Mouse (Mus musculus): ENCODE results near the gene 2310007B03Rik. TPM values are rescaled to one million over a fixed set of nuclear protein-coding genes. Genes with fewer than 3 reads are reported as not detected.

The 2310007B03Rik gene
- 0.54 TPM in 1 of 2 replicates, not detected in the other for polyA plus RNA-seq (2015; fragmentation: Nextera tagmentation; extraction: Ambion mirVana)

DNA sequence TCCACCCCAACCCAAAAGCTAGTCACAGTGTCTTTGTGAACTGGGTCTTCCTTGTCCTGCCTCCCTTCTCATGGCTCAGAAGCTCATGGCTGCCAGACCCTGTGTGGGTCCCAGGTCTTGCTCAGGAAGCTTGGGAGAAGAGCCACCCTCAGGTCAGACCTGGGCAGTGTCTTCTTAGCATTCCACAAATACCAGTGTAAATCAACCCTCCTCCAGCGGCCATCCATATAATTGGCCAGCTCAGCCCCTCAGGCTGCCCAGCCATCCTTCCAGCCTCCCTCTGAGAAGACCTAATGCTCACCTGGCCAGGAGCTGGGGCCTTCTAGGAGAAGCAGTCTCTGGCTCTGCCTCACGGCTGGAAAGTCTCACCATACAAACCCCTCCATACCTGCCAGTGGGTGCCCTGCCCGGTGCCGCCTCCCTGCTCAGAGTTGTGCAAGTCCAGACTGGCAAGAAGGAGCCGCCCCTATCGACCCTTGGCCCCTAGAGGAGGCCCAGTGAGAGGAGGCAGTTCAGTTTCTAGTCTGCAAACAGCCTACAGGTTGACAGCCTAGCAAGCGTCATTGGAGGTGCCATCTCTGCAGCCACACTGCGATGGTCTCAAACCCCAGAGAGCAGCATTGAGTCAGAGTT, at the start of gene 2310007B03Rik:
TSS of gene 2310007B03Rik (minus strand) at position 448 of the 633 bp plus-strand sequence.

DNA sequence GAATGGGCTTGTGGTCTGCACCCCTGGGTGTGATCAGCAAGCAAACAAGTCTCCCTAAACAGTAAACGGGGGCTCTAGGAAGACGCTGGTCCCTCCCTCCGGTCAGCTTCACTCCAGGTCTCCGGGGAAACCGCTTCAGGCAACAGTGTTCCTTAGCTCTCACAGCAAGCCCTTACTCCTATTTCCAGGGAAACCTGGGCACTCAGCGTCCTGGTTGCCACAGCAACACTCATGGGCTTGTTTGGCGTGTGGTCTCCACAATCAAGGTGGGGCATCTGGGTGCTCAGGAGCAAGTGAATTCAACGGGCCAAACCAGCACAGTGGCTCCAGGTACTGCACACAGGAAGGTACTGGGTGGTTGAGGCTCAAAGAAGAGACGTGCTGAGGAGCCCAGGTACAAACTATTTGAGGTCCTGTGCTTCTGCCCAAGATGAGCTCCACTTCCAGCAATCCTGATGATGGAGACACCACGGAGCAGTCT, 7.6 kb upstream of the 2310007B03Rik start, which contains the start of gene Crocc2:
TSS of gene Crocc2 (plus strand) at position 431 of the 481 bp plus-strand sequence.

DNA sequence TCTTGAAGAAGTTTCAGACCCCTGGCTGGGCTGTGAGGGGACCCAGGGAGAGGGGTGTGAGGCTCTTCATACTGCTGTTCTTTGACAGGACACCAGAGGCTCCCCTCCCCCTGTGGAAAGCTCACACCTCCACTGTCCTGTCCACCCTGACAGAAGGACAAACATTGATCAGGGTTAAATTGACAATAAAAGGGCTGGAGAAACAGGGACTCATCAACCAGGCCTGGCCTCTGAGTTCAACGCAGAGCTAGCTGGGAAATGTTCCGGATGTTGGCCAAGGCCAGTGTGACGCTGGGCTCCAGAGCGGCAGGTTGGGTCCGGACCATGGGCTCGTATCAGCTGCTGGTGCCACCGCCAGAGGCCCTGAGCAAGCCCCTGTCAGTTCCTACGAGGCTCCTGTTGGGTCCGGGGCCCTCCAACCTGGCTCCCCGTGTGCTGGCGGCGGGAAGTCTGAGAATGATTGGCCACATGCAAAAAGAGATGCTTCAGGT, 25.7 kb downstream of the 2310007B03Rik start, which contains the start of gene Agxt:
TSS of gene Agxt (plus strand) at position 205 of the 491 bp plus-strand sequence.

GRCm38 (mm10) chr1:93101571-93102061, 59.1 kb downstream of the 2310007B03Rik start, which contains the start of gene Kif1a:
TSS of gene Kif1a (minus strand) at chr1:93101951.

Other genes starting within 250 kb of the 2310007B03Rik start
- gene Capn10, start 226.6 kb downstream of the 2310007B03Rik start, polyA plus RNA-seq (2015; fragmentation: Nextera tagmentation; extraction: Ambion mirVana), result 9.1 and 10.5 TPM in 2 replicates
- 0.05 and 0.12 TPM in 2 replicates for gene Gpr35, start 210.1 kb downstream of the 2310007B03Rik start, polyA plus RNA-seq (2015; fragmentation: Nextera tagmentation; extraction: Ambion mirVana)
- gene Aqp12, start 154.6 kb downstream of the 2310007B03Rik start, polyA plus RNA-seq (2015; fragmentation: Nextera tagmentation; extraction: Ambion mirVana), result not detected in 2 replicates
- 2.5 and 3.0 TPM in 2 replicates for gene Kif1a, start 59.0 kb downstream of the 2310007B03Rik start, polyA plus RNA-seq (2015; fragmentation: Nextera tagmentation; extraction: Ambion mirVana)
- 0.24 and 0.27 TPM in 2 replicates for gene Agxt, start 25.7 kb downstream of the 2310007B03Rik start, polyA plus RNA-seq (2015; fragmentation: Nextera tagmentation; extraction: Ambion mirVana)
- 0.02 and 0.03 TPM in 2 replicates for gene Crocc2, start 7.8 kb upstream of the 2310007B03Rik start, polyA plus RNA-seq (2015; fragmentation: Nextera tagmentation; extraction: Ambion mirVana)
- 1.2 and 2.0 TPM in 2 replicates for gene Sned1, start 74.9 kb upstream of the 2310007B03Rik start, polyA plus RNA-seq (2015; fragmentation: Nextera tagmentation; extraction: Ambion mirVana)
- gene Mterf4, start 145.0 kb upstream of the 2310007B03Rik start, polyA plus RNA-seq (2015; fragmentation: Nextera tagmentation; extraction: Ambion mirVana), result 16.2 and 18.2 TPM in 2 replicates
- 30.8 and 34.9 TPM in 2 replicates for gene Ppp1r7, start 181.9 kb upstream of the 2310007B03Rik start, polyA plus RNA-seq (2015; fragmentation: Nextera tagmentation; extraction: Ambion mirVana)
- 2.0 and 2.8 TPM in 2 replicates for gene Pask, start 182.5 kb upstream of the 2310007B03Rik start, polyA plus RNA-seq (2015; fragmentation: Nextera tagmentation; extraction: Ambion mirVana)
- gene Ano7, start 213.0 kb upstream of the 2310007B03Rik start, polyA plus RNA-seq (2015; fragmentation: Nextera tagmentation; extraction: Ambion mirVana), result 0.06 and 0.34 TPM in 2 replicates

All from skeletal muscle tissue, postnatal 0 days (tissue).